Mouse (Mus musculus) midbrain, embryonic 15.5 days (tissue): ENCODE measurements around the gene Syndig1. TPM values are rescaled to one million over a fixed set of nuclear protein-coding genes. Genes with fewer than 3 reads are reported as not detected.

Experiments used
- ATAC-seq: fragments of 200-750 bp; cut with Nextera tagmentation; replicated peaks from 2 replicates; pipeline ENCODE4 v1.8.0; 2017; ENCODE audit warnings: moderate TSS enrichment
- H3K27ac ChIP-seq: fragments of 300-500 bp; sonication (generic); 2 replicates; pipeline ENCODE4 v1.5.1; 2015; ENCODE audit warnings: mild to moderate bottlenecking, inconsistent platforms
- H3K27me3 ChIP-seq: fragments of 300-500 bp; sonication (generic); replicated peaks from 2 replicates; pipeline ENCODE4 v1.6.1; 2015; ENCODE audit warnings: inconsistent platforms
- H3K36me3 ChIP-seq: fragments of 300-500 bp; sonication (generic); replicated peaks from 2 replicates; pipeline ENCODE4 v1.6.1; 2015; ENCODE audit warnings: inconsistent platforms
- H3K4me1 ChIP-seq: fragments of 300-500 bp; sonication (generic); 2 replicates; pipeline ENCODE4 v1.6.1; 2015; ENCODE audit warnings: inconsistent platforms
- H3K4me2 ChIP-seq: fragments of 300-500 bp; sonication (generic); 2 replicates; pipeline ENCODE4 v1.6.1; 2015; ENCODE audit warnings: inconsistent platforms, mild to moderate bottlenecking, moderate library complexity
- H3K4me3 ChIP-seq: fragments of 300-500 bp; sonication (generic); 2 replicates; pipeline ENCODE4 v1.5.1; 2015; ENCODE audit warnings: mild to moderate bottlenecking, inconsistent platforms
- H3K9ac ChIP-seq: fragments of 300-500 bp; sonication (generic); 2 replicates; pipeline ENCODE4 v1.6.1; 2015; ENCODE audit warnings: mild to moderate bottlenecking, inconsistent platforms
- H3K9me3 ChIP-seq: fragments of 300-500 bp; sonication (generic); 2 replicates; pipeline ENCODE4 v1.6.1; 2016; ENCODE audit warnings: inconsistent platforms
- WGBS: fragments of 180-500 bp; shearing (Covaris S2); methylation state at CpG from one replicate; pipeline ENCODE4 v1.1.7; 2015; ENCODE audit warnings: mixed read lengths; 5-methylcytosine and 5-hydroxymethylcytosine counted together
- polyA plus RNA-seq: library from polyadenylated mRNA; unstranded; fragments of >200 nt; fragmentation: Nextera tagmentation; extraction: Ambion mirVana; gene quantifications from 2 replicates; pipeline ENCODE4 v1.2.1, GENCODE M21; 2015

Gene Syndig1
- polyA plus RNA-seq, 1 experiment from 2014 or later: 21.2 TPM

- peak overlapping the region; percentile 58; the same call in 1 of the 2 replicates for H3K9ac ChIP-seq
- H3K4me1 ChIP-seq: peaks cover 15% of the 10 kb centered on the region
- peak overlapping the region; percentile 66 for H3K4me3 ChIP-seq
- H3K9me3 ChIP-seq: no peaks in the 10 kb centered on the region
- peaks cover 19% of the 10 kb centered on the region for H3K27me3 ChIP-seq
- H3K4me2 ChIP-seq: peak overlapping the region; percentile 80
- no peaks in the 10 kb centered on the region for H3K36me3 ChIP-seq
- H3K27ac ChIP-seq: no peak overlapping the region
- WGBS: 6% methylated on average over 5 of the region's 5 CpGs
- ATAC-seq: no peak
Observed at GRCm38 (mm10) chr2:149832301-149832700, 3.3 kb downstream of the Syndig1 start.

- H3K4me3 ChIP-seq: no peak overlapping the region
- H3K4me2 ChIP-seq: no peak overlapping the region
- no peaks in the 10 kb centered on the region for H3K9me3 ChIP-seq
- H3K27ac ChIP-seq: no peak overlapping the region
- no peak for ATAC-seq
- no peak overlapping the region for H3K9ac ChIP-seq
- no peaks in the 10 kb centered on the region for H3K36me3 ChIP-seq
- 89% methylated on average over 1 of the region's 1 CpGs for WGBS
- peaks cover 15% of the 10 kb centered on the region for H3K4me1 ChIP-seq
- peaks cover 19% of the 10 kb centered on the region for H3K27me3 ChIP-seq
Observed at GRCm38 (mm10) chr2:149835091-149835490, 6.1 kb downstream of the Syndig1 start.

- H3K9me3 ChIP-seq: no peaks in the 10 kb centered on the region
- 84% methylated on average over 2 of the region's 2 CpGs for WGBS
- no peak overlapping the region for H3K4me3 ChIP-seq
- no peak overlapping the region for H3K9ac ChIP-seq
- peaks cover 17% of the 10 kb centered on the region for H3K27me3 ChIP-seq
- H3K27ac ChIP-seq: no peak overlapping the region
- no peaks in the 10 kb centered on the region for H3K36me3 ChIP-seq
- ATAC-seq: no peak
- H3K4me1 ChIP-seq: peaks cover 11% of the 10 kb centered on the region
- H3K4me2 ChIP-seq: no peak overlapping the region
Observed at GRCm38 (mm10) chr2:149836471-149837135, 7.6 kb downstream of the Syndig1 start.

GRCm38 (mm10) chr2:149839666-149840065 lies 10.7 kb downstream of the Syndig1 start:
- no peak for ATAC-seq

GRCm38 (mm10) chr2:149844575-149844974 lies 15.6 kb downstream of the Syndig1 start:
- H3K4me2 ChIP-seq: no peak overlapping the region
- WGBS: 77% methylated on average over 2 of the region's 2 CpGs
- H3K27me3 ChIP-seq: no peaks in the 10 kb centered on the region
- no peak overlapping the region for H3K27ac ChIP-seq
- no peak for ATAC-seq
- no peaks in the 10 kb centered on the region for H3K36me3 ChIP-seq
- no peaks in the 10 kb centered on the region for H3K4me1 ChIP-seq
- H3K4me3 ChIP-seq: no peak overlapping the region
- H3K9ac ChIP-seq: no peak overlapping the region
- no peaks in the 10 kb centered on the region for H3K9me3 ChIP-seq

More at GRCm38 (mm10) chr2:149839666-149840065, 10.7 kb downstream of the Syndig1 start:
- Histone ChIP-seq H3K4me2 (no peak overlapping the region), H3K36me3 (no peaks in the 10 kb centered on the region), H3K4me3 (no peak overlapping the region), H3K9ac (no peak overlapping the region), H3K27me3 (no peaks in the 10 kb centered on the region), H3K9me3 (no peaks in the 10 kb centered on the region), H3K27ac (no peak overlapping the region), H3K4me1 (no peaks in the 10 kb centered on the region)
- WGBS: 96% methylated on average over 2 of the region's 2 CpGs

GRCm38 (mm10) chr2:149848778-149849177 lies 19.8 kb downstream of the Syndig1 start:
- Histone ChIP-seq H3K9ac (no peak overlapping the region), H3K4me2 (no peak overlapping the region), H3K36me3 (no peaks in the 10 kb centered on the region), H3K4me3 (no peak overlapping the region), H3K9me3 (no peaks in the 10 kb centered on the region), H3K4me1 (no peaks in the 10 kb centered on the region), H3K27ac (no peak overlapping the region), H3K27me3 (no peaks in the 10 kb centered on the region)
- whole genome bisulfite sequencing: 73% methylated on average over 4 of the region's 4 CpGs
- 0 out of 2 replicates have a peak, but pooled peaks have one; percentile 54 for ATAC-seq

GRCm38 (mm10) chr2:149861002-149861401 lies 32.0 kb downstream of the Syndig1 start:
- no peak overlapping the region for H3K4me3 ChIP-seq
- no peaks in the 10 kb centered on the region for H3K4me1 ChIP-seq
- no peaks in the 10 kb centered on the region for H3K27me3 ChIP-seq
- no peaks in the 10 kb centered on the region for H3K9me3 ChIP-seq
- WGBS: 85% methylated on average over 3 of the region's 3 CpGs
- ATAC-seq: no peak
- no peak overlapping the region for H3K9ac ChIP-seq
- no peak overlapping the region for H3K4me2 ChIP-seq
- H3K27ac ChIP-seq: no peak overlapping the region
- no peaks in the 10 kb centered on the region for H3K36me3 ChIP-seq

- no peak for ATAC-seq
- Histone ChIP-seq H3K4me2 (no peak overlapping the region), H3K9ac (no peak overlapping the region), H3K27me3 (no peaks in the 10 kb centered on the region), H3K4me1 (no peaks in the 10 kb centered on the region), H3K27ac (no peak overlapping the region), H3K36me3 (no peaks in the 10 kb centered on the region), H3K9me3 (no peaks in the 10 kb centered on the region), H3K4me3 (no peak overlapping the region)
- WGBS: 67% methylated on average over 5 of the region's 5 CpGs
Observed at GRCm38 (mm10) chr2:149865914-149866435, 37.0 kb downstream of the Syndig1 start.

GRCm38 (mm10) chr2:149870496-149870895 lies 41.5 kb downstream of the Syndig1 start:
- H3K36me3 ChIP-seq: no peaks in the 10 kb centered on the region
- WGBS: 69% methylated on average over 2 of the region's 2 CpGs
- no peak overlapping the region for H3K4me3 ChIP-seq
- no peaks in the 10 kb centered on the region for H3K9me3 ChIP-seq
- H3K9ac ChIP-seq: no peak overlapping the region
- H3K27ac ChIP-seq: no peak overlapping the region
- ATAC-seq: 0 out of 2 replicates have a peak, but pooled peaks have one; percentile 30
- no peak overlapping the region for H3K4me2 ChIP-seq
- no peaks in the 10 kb centered on the region for H3K4me1 ChIP-seq
- H3K27me3 ChIP-seq: no peaks in the 10 kb centered on the region

GRCm38 (mm10) chr2:149872496-149872895 lies 43.5 kb downstream of the Syndig1 start:
- no peak overlapping the region for H3K4me3 ChIP-seq
- no peaks in the 10 kb centered on the region for H3K9me3 ChIP-seq
- H3K4me2 ChIP-seq: no peak overlapping the region
- H3K36me3 ChIP-seq: no peaks in the 10 kb centered on the region
- no peaks in the 10 kb centered on the region for H3K27me3 ChIP-seq
- H3K4me1 ChIP-seq: no peaks in the 10 kb centered on the region
- no peak overlapping the region for H3K27ac ChIP-seq
- WGBS: 92% methylated on average over 4 of the region's 4 CpGs
- no peak for ATAC-seq
- H3K9ac ChIP-seq: no peak overlapping the region

- no peak overlapping the region for H3K4me2 ChIP-seq
- H3K4me3 ChIP-seq: no peak overlapping the region
- ATAC-seq: no peak
- WGBS: 90% methylated on average over 3 of the region's 3 CpGs
- no peaks in the 10 kb centered on the region for H3K36me3 ChIP-seq
- no peak overlapping the region for H3K9ac ChIP-seq
- no peaks in the 10 kb centered on the region for H3K27me3 ChIP-seq
- H3K4me1 ChIP-seq: no peaks in the 10 kb centered on the region
- H3K27ac ChIP-seq: no peak overlapping the region
- no peaks in the 10 kb centered on the region for H3K9me3 ChIP-seq
Observed at GRCm38 (mm10) chr2:149873346-149873745, 44.3 kb downstream of the Syndig1 start.

- Histone ChIP-seq H3K9ac (no peak overlapping the region), H3K4me1 (no peaks in the 10 kb centered on the region), H3K4me3 (no peak overlapping the region), H3K4me2 (no peak overlapping the region), H3K9me3 (no peaks in the 10 kb centered on the region), H3K36me3 (no peaks in the 10 kb centered on the region), H3K27me3 (no peaks in the 10 kb centered on the region), H3K27ac (no peak overlapping the region)
- no peak for ATAC-seq
- 76% methylated on average over 2 of the region's 2 CpGs for WGBS
Observed at GRCm38 (mm10) chr2:149877954-149878353, 48.9 kb downstream of the Syndig1 start.

- Histone ChIP-seq H3K9ac (no peak overlapping the region), H3K4me2 (no peak overlapping the region), H3K9me3 (no peaks in the 10 kb centered on the region), H3K4me3 (no peak overlapping the region), H3K36me3 (no peaks in the 10 kb centered on the region), H3K4me1 (peaks cover 4% of the 10 kb centered on the region; the same call in 1 of the 2 replicates), H3K27me3 (no peaks in the 10 kb centered on the region), H3K27ac (no peak overlapping the region)
- no peak for ATAC-seq
Observed at GRCm38 (mm10) chr2:149887634-149888033, 58.6 kb downstream of the Syndig1 start.
